Mouse (Mus musculus): ENCODE data around the gene Aldh1a2.

DNA sequence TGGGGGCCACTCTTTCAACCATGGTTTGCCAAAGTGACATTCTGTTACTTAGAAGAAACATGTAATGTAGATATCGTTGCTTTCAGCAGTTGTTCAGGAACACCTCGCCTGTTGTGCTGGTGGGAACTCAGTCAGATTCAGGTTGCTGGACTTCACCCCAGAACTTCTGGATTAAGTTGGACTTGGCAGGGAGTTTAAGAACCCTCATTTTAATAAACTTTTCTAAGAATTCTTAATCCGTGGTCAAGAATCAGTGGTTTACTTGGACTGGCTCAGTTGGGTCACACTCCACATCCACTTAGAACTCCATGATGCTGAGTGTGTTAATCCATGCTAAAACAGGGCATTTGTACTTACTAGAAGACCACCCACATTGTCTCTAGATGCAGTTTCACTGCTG is 54.6 kb downstream of the Aldh1a2 start:
- TF ChIP-seq MAX (IDR thresholded peaks at IDR 0.05; ENCODE audit: low read depth) (no peak), POLR2A (IDR thresholded peaks at IDR 0.05; ENCODE audit: insufficient read length, low read depth) (no peak), USF1 (IDR thresholded peaks at IDR 0.05; ENCODE audit: low read depth) (no peak), CEBPB (IDR thresholded peaks at IDR 0.05; ENCODE audit: insufficient read depth, poor library complexity, severe bottlenecking) (no peak), TCF12 (IDR thresholded peaks at IDR 0.05; ENCODE audit: insufficient read depth, poor library complexity, severe bottlenecking) (no peak), POLR2AphosphoS2 (IDR thresholded peaks at IDR 0.05; ENCODE audit: insufficient read length, low read depth) (no peak)
